Mouse (Mus musculus) adrenal gland, adult (tissue): ENCODE data around the gene Stat5a.

Experiments used
- DNase-seq, 2 experiments: peaks; one replicate each; pipeline ENCODE4 v3.0.0; 2022 to 2023; ENCODE audit warnings: low spot score in 1 of 2; ENCODE audit not compliant: inconsistent age in 2 of 2

The Stat5a gene

GRCm38 (mm10) chr11:100860198-100861048 is 1.3 kb downstream of the Stat5a start:
- peak; percentile 92 to 96 for DNase-seq

GRCm38 (mm10) chr11:100861335-100861734 is 2.2 kb downstream of the Stat5a start:
- DNase-seq = no peak

- DNase-seq = no peak
Observed at GRCm38 (mm10) chr11:100861836-100862235, 2.7 kb downstream of the Stat5a start.

GRCm38 (mm10) chr11:100863141-100863540 is 4.0 kb downstream of the Stat5a start:
- DNase-seq = no peak

- no peak for DNase-seq
Observed at GRCm38 (mm10) chr11:100865618-100866017, 6.5 kb downstream of the Stat5a start.

GRCm38 (mm10) chr11:100870256-100870967 is 11.3 kb downstream of the Stat5a start:
- DNase-seq = peak in 1 of 2 experiments; percentile 89

- DNase-seq = no peak
Observed at GRCm38 (mm10) chr11:100870968-100871350, 11.8 kb downstream of the Stat5a start.

- DNase-seq = no peak
Observed at GRCm38 (mm10) chr11:100875761-100876160, 16.6 kb downstream of the Stat5a start.

- DNase-seq = no peak
Observed at GRCm38 (mm10) chr11:100879321-100880078, 20.3 kb downstream of the Stat5a start.

- DNase-seq = no peak
Observed at GRCm38 (mm10) chr11:100883640-100884039, 24.5 kb downstream of the Stat5a start.

GRCm38 (mm10) chr11:100885472-100885871 is 26.3 kb downstream of the Stat5a start:
- DNase-seq = no peak

GRCm38 (mm10) chr11:100886188-100886740 is 27.1 kb downstream of the Stat5a start:
- peak in 1 of 2 experiments; percentile 37 for DNase-seq

- DNase-seq = peak in 1 of 2 experiments; percentile 81
Observed at GRCm38 (mm10) chr11:100887236-100887635, 28.1 kb downstream of the Stat5a start.

GRCm38 (mm10) chr11:100887764-100888163 is 28.6 kb downstream of the Stat5a start:
- peak; percentile 55 to 86 for DNase-seq

GRCm38 (mm10) chr11:100888348-100888820 is 29.2 kb downstream of the Stat5a start:
- DNase-seq = peak in 1 of 2 experiments; percentile 37

- DNase-seq = peak in 1 of 2 experiments; percentile 37
Observed at GRCm38 (mm10) chr11:100890481-100890880, 31.3 kb downstream of the Stat5a start.

- peak in 1 of 2 experiments; percentile 33 for DNase-seq
Observed at GRCm38 (mm10) chr11:100891256-100892123, 32.3 kb downstream of the Stat5a start.

GRCm38 (mm10) chr11:100892435-100892834 is 33.3 kb downstream of the Stat5a start:
- DNase-seq = peak; percentile 49 to 73

- peak; percentile 91 to 97 for DNase-seq
Observed at GRCm38 (mm10) chr11:100893482-100893881, 34.3 kb downstream of the Stat5a start.
